Mouse (Mus musculus): ENCODE measurements around the gene Apoc1.

GRCm38 (mm10) chr7:19677872-19678271 is 14.6 kb downstream of the Apoc1 start, which contains the start of gene Apoc2:
- TF ChIP-seq CTCF (IDR thresholded peaks at IDR 0.05; ENCODE audit: control insufficient read depth, insufficient read depth, insufficient replicate concordance, low read depth, low read length) (no peak), POLR2A (IDR thresholded peaks at IDR 0.05; ENCODE audit: control insufficient read depth, low read depth, low read length) (no peak)

Data from testis, adult 2 months (tissue).